Mouse (Mus musculus) ovary, postnatal 36 days (tissue): ENCODE measurements around the gene Arpp21.

Source experiments
- DNase-seq: peaks from one replicate; pipeline ENCODE4 v3.0.0; 2022; ENCODE audit warnings: low spot score, mixed read lengths

The Arpp21 gene

DNA sequence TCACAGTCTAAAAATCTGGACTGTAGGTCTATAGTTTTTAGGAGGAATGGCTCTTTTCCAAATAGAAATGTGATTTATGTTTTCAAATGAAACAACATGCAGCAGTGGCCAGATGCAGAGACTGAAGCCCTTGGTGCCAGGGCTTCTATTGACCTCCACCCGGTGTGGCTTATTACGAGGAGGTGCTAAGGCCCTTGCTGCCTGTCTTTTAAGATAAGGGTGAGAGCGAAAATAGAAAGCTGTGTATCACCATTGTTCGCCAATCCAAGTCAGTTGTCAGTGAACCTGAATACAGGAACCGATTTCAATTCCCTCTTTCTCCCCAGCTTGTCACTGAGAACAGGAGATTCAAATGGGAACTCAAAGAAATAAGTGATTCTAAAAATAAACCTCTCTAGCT is 57.3 kb downstream of the Arpp21 start:
- no peak for DNase-seq

DNA sequence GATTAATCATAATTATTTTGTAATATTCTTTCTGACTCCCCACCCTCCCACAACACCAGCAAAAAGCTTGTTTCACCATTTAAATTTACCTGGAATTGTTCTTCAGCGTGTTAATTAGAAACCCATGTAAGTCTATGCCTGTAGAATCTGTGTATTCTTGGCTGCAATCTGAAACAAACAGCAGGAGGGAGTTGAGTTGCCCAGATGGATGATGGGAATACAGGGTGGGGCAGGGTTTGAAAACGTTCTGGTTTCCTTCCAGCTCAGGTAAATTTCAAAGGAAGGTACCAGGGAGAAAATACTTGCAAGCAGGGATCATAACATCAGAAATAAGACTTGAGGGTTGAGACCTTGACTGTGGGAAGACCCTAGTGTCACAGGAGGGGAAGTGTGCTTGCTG is 58.2 kb downstream of the Arpp21 start:
- DNase-seq = no peak

DNA sequence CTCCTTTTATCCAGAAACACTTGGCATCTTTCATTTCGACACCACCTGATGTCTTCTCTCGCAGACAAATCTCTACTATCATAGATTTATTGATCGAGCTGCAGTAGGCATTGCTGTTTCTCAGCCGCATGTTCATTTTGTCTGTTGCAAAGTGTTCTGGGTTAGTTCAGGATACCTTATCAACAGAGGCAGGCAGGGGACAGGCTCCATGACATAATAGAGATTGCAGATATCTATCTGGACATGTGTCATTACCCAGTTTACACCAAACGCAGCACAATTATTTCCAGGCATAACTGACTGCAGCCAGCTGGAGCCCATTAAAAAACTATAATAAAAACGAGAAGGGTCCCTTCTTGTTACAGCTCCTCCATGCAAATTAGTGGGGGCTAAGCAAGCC is 59.4 kb downstream of the Arpp21 start:
- DNase-seq = no peak

DNA sequence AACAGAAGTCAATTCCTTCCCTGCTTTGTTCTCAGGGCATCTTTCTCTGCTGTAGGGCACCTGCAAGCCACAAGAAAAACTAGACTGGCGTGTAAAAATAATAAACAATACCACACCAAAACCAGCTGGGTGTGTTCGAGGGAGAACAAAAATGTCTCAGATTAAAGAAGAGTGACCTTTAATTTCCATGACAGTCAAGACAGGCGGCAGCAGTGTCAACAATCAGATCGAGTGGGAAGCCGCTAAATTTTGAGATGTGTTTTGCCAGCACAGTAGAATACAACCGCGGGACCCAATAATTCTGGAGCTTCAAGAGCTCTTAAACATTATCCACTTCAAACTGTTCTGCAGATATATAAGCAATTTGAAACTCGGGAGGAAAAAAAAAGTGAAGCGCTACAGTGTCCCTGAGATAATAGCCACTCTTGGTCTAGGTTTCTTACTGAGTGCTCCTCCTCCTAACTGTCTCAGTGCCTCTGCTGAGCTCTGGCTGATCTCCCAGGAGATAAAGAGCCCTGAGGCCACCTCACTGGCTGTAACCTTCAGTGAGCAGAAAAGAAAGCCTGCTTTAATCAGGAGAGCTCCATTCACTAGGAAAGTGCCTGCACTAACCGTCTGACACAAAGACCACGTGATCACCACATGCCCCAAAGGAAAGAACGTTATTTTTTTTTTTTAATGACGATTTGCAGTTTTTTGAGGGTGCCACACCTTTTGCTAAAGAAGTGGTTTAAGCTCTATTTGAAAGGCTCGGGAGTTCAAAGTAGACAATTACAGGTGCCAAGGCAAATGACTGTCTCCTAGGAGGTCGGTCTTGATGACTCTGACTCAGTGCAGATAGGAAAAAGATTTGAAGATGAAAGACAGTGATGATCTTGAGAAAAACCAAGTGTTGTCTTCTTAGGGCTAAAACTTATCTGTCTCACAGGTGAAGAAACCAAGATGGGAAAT is 61.1 kb downstream of the Arpp21 start:
- peak; percentile 11 for DNase-seq

DNA sequence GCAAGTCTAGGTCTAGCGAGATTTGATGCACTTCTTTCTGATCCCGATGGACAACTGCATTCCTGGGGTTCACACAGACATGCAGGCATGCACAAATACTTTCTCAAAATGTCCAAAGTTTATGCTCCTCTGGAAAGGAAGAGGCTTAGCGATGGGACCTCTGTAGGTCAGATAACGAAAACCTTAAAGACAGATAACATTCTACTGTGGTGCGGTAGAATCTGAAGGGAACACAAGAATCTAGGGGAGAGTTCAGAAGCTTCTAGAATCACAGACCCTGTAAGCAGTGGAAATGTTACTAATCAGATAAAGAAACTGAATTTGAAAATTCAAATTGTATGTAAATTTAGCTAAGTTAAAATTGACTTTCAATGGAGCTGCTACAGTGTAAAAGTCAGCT is 62.0 kb downstream of the Arpp21 start:
- DNase-seq = no peak

- no peak for DNase-seq
These were observed 71.1 kb downstream of the Arpp21 start for GRCm38 (mm10) chr9:112164677-112165076.

GRCm38 (mm10) chr9:112160981-112161380 is 74.8 kb downstream of the Arpp21 start:
- no peak for DNase-seq

- DNase-seq = no peak
These were observed 81.8 kb downstream of the Arpp21 start for GRCm38 (mm10) chr9:112153972-112154371.

DNA sequence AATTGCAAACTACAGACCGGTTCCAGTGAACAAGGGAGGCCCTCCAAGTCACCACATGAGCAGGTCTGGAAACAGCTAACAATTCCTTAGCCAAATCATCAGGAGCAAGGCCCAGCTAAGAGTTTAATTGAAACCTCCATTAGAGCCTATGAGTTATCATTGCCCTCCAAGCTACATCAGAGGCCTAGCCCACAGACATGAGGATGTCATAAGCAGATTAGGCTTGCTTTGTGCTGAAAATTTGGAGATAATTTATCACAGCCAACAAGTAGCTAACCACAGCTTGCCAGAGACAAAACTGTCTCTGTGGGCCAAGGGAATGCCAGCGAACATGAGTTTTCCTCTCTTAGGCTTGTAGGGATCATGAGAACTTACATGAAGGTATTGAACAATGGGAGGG is 83.0 kb downstream of the Arpp21 start:
- no peak for DNase-seq

DNA sequence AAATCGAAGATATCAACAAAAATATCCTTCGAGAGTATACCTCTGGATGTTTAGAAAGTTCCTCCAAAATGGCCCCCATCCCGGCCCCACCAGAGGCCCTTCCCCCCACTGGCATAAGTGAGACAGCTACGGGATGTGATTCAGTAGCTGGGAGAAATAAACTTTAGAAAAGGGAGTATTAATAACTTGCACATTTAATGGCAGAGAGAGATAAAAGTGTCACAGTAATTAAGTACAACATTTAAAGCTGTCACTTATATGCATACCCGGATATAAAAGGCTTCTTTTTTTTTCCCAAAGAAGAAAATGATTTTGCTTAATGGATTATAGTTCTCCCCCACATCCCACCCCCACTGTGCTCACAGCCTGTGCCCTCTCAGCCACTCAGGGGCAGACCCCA is 84.6 kb downstream of the Arpp21 start:
- DNase-seq = no peak

DNA sequence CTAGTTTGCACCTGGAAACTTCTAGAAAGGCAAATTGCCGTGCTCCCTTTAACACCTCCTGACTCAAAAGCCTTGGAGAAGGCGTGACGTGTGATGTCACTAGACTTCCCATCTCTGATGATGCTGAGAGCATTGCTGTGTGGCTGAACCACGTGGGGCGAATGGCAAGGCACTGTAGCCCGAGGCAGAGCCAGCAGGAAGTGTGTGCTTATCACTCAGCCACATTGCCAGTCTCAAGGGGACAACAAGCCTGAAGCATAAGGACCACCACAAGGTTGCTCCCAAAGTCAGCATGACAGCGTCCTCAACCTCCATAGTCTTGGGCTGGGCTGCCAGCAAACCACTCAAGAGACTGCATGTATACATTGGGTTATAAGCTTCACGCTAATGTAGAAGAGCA is 95.1 kb downstream of the Arpp21 start:
- no peak for DNase-seq

DNA sequence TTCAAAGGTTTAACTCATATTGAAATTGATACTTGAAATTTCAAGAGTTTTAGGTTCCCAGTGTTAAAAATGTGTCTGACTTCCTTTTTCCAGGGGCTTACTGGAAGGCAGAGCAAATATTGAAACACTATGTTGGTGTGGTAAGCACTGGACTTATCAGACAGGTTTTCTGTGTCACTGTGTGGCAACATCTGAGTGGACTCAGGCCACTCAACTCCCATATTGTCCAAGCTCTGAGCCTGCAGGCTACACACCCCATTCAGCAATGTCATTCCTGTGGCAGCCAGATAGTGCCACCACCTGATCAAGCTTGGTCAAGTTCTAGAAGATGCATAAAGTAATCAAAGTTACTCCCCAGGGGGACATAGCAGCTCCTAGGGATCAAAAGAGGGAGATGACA is 97.9 kb downstream of the Arpp21 start:
- no peak for DNase-seq

GRCm38 (mm10) chr9:112130812-112131211 is 104.9 kb downstream of the Arpp21 start:
- no peak for DNase-seq

DNA sequence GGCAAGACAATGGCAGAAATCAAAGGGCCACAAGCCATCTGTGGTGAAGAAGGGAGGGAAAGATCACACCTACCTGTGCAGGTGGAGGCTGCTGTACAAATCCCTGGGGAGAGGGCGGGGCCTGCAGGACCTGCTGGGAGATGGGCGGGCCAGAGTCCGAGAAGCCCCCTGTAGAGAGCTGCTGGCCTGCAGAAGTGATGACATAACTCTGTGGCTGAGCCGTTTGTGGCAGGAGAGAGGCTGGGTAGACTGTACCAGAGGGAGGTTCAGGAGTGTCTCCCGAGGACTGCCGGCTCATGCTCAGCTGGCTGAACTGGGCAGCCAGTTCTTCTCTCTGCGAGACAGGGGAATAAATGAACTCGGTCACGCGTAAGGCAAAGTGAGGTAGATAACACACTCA is 111.1 kb downstream of the Arpp21 start:
- no peak for DNase-seq

GRCm38 (mm10) chr9:112124184-112124583 is 111.6 kb downstream of the Arpp21 start:
- no peak for DNase-seq

GRCm38 (mm10) chr9:112123421-112123828 is 112.3 kb downstream of the Arpp21 start:
- no peak for DNase-seq

- no peak for DNase-seq
These were observed 116.2 kb downstream of the Arpp21 start for GRCm38 (mm10) chr9:112119535-112119934.

- DNase-seq = no peak
These were observed 116.7 kb downstream of the Arpp21 start for GRCm38 (mm10) chr9:112119106-112119433.

DNA sequence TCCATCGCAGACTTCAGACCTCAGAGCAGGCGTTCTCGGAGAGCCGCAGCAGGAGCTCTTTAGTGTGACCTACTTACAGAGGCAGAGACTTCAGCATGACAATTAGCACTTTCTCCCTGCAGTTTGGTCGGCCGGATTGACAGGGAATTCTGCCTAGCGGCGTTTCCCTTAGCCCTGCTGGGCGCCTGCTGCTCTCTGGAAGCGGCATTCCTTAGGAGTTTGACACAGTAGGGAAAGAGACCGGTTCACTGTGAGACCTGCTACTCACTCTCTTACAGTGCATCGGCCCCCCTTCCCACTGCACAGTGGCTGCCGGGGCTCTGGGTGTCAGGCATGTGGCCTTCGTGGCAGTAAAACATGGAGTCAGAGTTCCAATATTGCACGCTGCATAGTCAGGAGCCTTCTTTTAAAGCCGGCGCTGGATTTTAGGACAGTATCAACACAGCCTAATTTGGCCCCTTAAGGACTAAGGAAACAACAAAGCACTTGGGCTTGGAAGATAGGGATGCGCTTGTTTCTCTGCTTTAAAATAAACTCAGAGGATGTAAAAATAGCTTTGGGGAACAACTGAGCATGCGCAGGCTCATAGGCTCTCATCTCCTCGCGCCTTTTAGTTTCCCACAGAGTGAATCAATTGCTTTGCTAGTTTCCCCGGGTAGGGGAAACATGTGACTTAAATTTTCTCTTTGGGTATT is 117.2 kb downstream of the Arpp21 start:
- no peak for DNase-seq

- DNase-seq = no peak
These were observed 117.9 kb downstream of the Arpp21 start for GRCm38 (mm10) chr9:112117632-112118410.

- no peak for DNase-seq
These were observed 124.1 kb downstream of the Arpp21 start for GRCm38 (mm10) chr9:112111610-112112009.

DNA sequence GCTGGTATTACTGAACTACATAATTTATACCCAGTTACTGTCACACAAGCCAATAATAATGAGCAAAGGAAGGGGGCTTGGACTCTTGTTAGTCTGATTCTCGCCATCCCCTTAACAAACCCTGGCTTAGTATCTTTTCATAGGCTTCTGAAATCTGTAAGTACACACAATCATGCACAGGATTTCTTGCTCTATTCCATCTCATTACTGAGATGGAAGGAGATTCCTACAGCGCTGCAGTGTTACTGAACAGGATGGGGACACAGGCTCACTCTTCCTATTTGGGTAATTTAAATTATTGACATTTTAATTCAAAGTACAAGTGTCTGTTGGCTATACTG is 132.9 kb downstream of the Arpp21 start:
- DNase-seq = no peak
